Mouse (Mus musculus): ENCODE data around the gene Bcl2l2. TPM values are rescaled to one million over a fixed set of nuclear protein-coding genes. Genes with fewer than 3 reads are reported as not detected.

Bcl2l2 gene
- polyA plus RNA-seq (2014; fragmentation: Nextera tagmentation; extraction: Ambion mirVana), result 3.0 and 4.3 TPM in 2 replicates

GRCm38 (mm10) chr14:54883154-54884021, at the start of gene Bcl2l2, which contains the start of gene Gm20521:
Gene Bcl2l2, plus strand, starts transcription at chr14:54883377.
Gene Gm20521, plus strand, starts transcription at chr14:54883441.
- Histone ChIP-seq H3K36me3 (ENCODE audit: control insufficient read depth, insufficient read depth, low read length) (peaks cover 27% of the 10 kb centered on the region), H3K9me3 (ENCODE audit: control insufficient read depth, low read length) (no peaks in the 10 kb centered on the region), H3K4me3 (ENCODE audit: control insufficient read depth in 1 of 2, insufficient read depth in 1 of 2, low read depth in 1 of 2, low read length in 2 of 2) (peak within 1 kb of the TSS; percentile 63 to 73), H3K9ac (ENCODE audit: low read length) (peak within 1 kb of the TSS; percentile 80), H3K27me3 (ENCODE audit: control insufficient read depth, insufficient read depth, low read length) (no peaks in the 10 kb centered on the region), H3K4me1 (ENCODE audit: control insufficient read depth in 2 of 2, insufficient read depth in 2 of 2, low read length in 2 of 2) (peaks cover 6 to 19% of the 10 kb centered on the region in 2 experiments), H3K4me2 (ENCODE audit: low read length) (peak within 1 kb of the TSS; percentile 76), H3K27ac (replicated peaks in 1 of 2; ENCODE audit: control insufficient read depth in 1 of 2, insufficient read depth in 1 of 2, low read depth in 2 of 2, low read length in 2 of 2) (peak within 1 kb of the TSS; percentile 93 to 99)
- WGBS, result 1% methylated on average over 27 of the region's 27 CpGs
- peak; percentile 87 for ATAC-seq (ENCODE audit: insufficient number of reproducible peaks, insufficient read depth, low FRiP score, low read depth)

- no peaks in the 10 kb centered on the region for H3K9me3 ChIP-seq (ENCODE audit: control insufficient read depth, low read length)
- H3K4me3 ChIP-seq (ENCODE audit: control insufficient read depth in 1 of 2, insufficient read depth in 1 of 2, low read depth in 1 of 2, low read length in 2 of 2), result no peak overlapping the region
- H3K27ac ChIP-seq (replicated peaks in 1 of 2; ENCODE audit: control insufficient read depth in 1 of 2, insufficient read depth in 1 of 2, low read depth in 2 of 2, low read length in 2 of 2), result no peak overlapping the region
- 0 out of 2 replicates have a peak overlapping the region, but pooled peaks have one; percentile 14 for H3K9ac ChIP-seq (ENCODE audit: low read length)
- no peaks in the 10 kb centered on the region for H3K4me1 ChIP-seq (ENCODE audit: control insufficient read depth in 2 of 2, insufficient read depth in 2 of 2, low read length in 2 of 2)
- 0 out of 2 replicates have a peak, but pooled peaks cover 7% of the 10 kb centered on the region for H3K27me3 ChIP-seq (ENCODE audit: control insufficient read depth, insufficient read depth, low read length)
- H3K4me2 ChIP-seq (ENCODE audit: low read length), result no peak overlapping the region
- ATAC-seq (ENCODE audit: insufficient number of reproducible peaks, insufficient read depth, low FRiP score, low read depth), result no peak
- no peaks in the 10 kb centered on the region for H3K36me3 ChIP-seq (ENCODE audit: control insufficient read depth, insufficient read depth, low read length)
- WGBS, result 3% methylated on average over 4 of the region's 4 CpGs
Observed at GRCm38 (mm10) chr14:54843461-54843860, 39.7 kb upstream of the Bcl2l2 start.

GRCm38 (mm10) chr14:54855726-54856125, 27.5 kb upstream of the Bcl2l2 start:
- Histone ChIP-seq H3K27me3 (ENCODE audit: control insufficient read depth, insufficient read depth, low read length) (no peaks in the 10 kb centered on the region), H3K36me3 (ENCODE audit: control insufficient read depth, insufficient read depth, low read length) (peaks cover 32% of the 10 kb centered on the region), H3K9me3 (ENCODE audit: control insufficient read depth, low read length) (no peaks in the 10 kb centered on the region), H3K27ac (replicated peaks in 1 of 2; ENCODE audit: control insufficient read depth in 1 of 2, insufficient read depth in 1 of 2, low read depth in 2 of 2, low read length in 2 of 2) (no peak overlapping the region), H3K4me1 (ENCODE audit: control insufficient read depth in 2 of 2, insufficient read depth in 2 of 2, low read length in 2 of 2) (no peaks in the 10 kb centered on the region), H3K4me3 (ENCODE audit: control insufficient read depth in 1 of 2, insufficient read depth in 1 of 2, low read depth in 1 of 2, low read length in 2 of 2) (no peak overlapping the region), H3K9ac (ENCODE audit: low read length) (no peak overlapping the region), H3K4me2 (ENCODE audit: low read length) (no peak overlapping the region)
- 92% methylated on average over 3 of the region's 3 CpGs for WGBS
- ATAC-seq (ENCODE audit: insufficient number of reproducible peaks, insufficient read depth, low FRiP score, low read depth), result no peak

GRCm38 (mm10) chr14:54856703-54857102, 26.5 kb upstream of the Bcl2l2 start:
- no peak for ATAC-seq (ENCODE audit: insufficient number of reproducible peaks, insufficient read depth, low FRiP score, low read depth)
- H3K27me3 ChIP-seq (ENCODE audit: control insufficient read depth, insufficient read depth, low read length), result no peaks in the 10 kb centered on the region
- H3K9ac ChIP-seq (ENCODE audit: low read length), result no peak overlapping the region
- H3K4me3 ChIP-seq (ENCODE audit: control insufficient read depth in 1 of 2, insufficient read depth in 1 of 2, low read depth in 1 of 2, low read length in 2 of 2), result no peak overlapping the region
- H3K4me2 ChIP-seq (ENCODE audit: low read length), result no peak overlapping the region
- no peaks in the 10 kb centered on the region for H3K4me1 ChIP-seq (ENCODE audit: control insufficient read depth in 2 of 2, insufficient read depth in 2 of 2, low read length in 2 of 2)
- WGBS, result 76% methylated on average over 7 of the region's 7 CpGs
- no peak overlapping the region for H3K27ac ChIP-seq (replicated peaks in 1 of 2; ENCODE audit: control insufficient read depth in 1 of 2, insufficient read depth in 1 of 2, low read depth in 2 of 2, low read length in 2 of 2)
- no peaks in the 10 kb centered on the region for H3K9me3 ChIP-seq (ENCODE audit: control insufficient read depth, low read length)
- H3K36me3 ChIP-seq (ENCODE audit: control insufficient read depth, insufficient read depth, low read length), result peaks cover 32% of the 10 kb centered on the region

GRCm38 (mm10) chr14:54857891-54858290, 25.3 kb upstream of the Bcl2l2 start:
- no peaks in the 10 kb centered on the region for H3K27me3 ChIP-seq (ENCODE audit: control insufficient read depth, insufficient read depth, low read length)
- 85% methylated on average over 9 of the region's 9 CpGs for WGBS

GRCm38 (mm10) chr14:54860511-54860910, 22.7 kb upstream of the Bcl2l2 start:
- H3K4me3 ChIP-seq (ENCODE audit: control insufficient read depth in 1 of 2, insufficient read depth in 1 of 2, low read depth in 1 of 2, low read length in 2 of 2), result no peak overlapping the region
- no peak for ATAC-seq (ENCODE audit: insufficient number of reproducible peaks, insufficient read depth, low FRiP score, low read depth)
- H3K9me3 ChIP-seq (ENCODE audit: control insufficient read depth, low read length), result no peaks in the 10 kb centered on the region
- peaks cover 24% of the 10 kb centered on the region for H3K36me3 ChIP-seq (ENCODE audit: control insufficient read depth, insufficient read depth, low read length)
- H3K27me3 ChIP-seq (ENCODE audit: control insufficient read depth, insufficient read depth, low read length), result no peaks in the 10 kb centered on the region
- H3K27ac ChIP-seq (replicated peaks in 1 of 2; ENCODE audit: control insufficient read depth in 1 of 2, insufficient read depth in 1 of 2, low read depth in 2 of 2, low read length in 2 of 2), result no peak overlapping the region
- peaks cover 2 to 5% of the 10 kb centered on the region in 2 experiments; a peak in 2 of 4 replicates for H3K4me1 ChIP-seq (ENCODE audit: control insufficient read depth in 2 of 2, insufficient read depth in 2 of 2, low read length in 2 of 2)
- H3K4me2 ChIP-seq (ENCODE audit: low read length), result no peak overlapping the region
- WGBS, result 45% methylated on average over 2 of the region's 2 CpGs
- H3K9ac ChIP-seq (ENCODE audit: low read length), result no peak overlapping the region

More at GRCm38 (mm10) chr14:54857891-54858290, 25.3 kb upstream of the Bcl2l2 start:
- H3K27ac ChIP-seq (replicated peaks in 1 of 2; ENCODE audit: control insufficient read depth in 1 of 2, insufficient read depth in 1 of 2, low read depth in 2 of 2, low read length in 2 of 2), result no peak overlapping the region
- peaks cover 32% of the 10 kb centered on the region for H3K36me3 ChIP-seq (ENCODE audit: control insufficient read depth, insufficient read depth, low read length)
- H3K9ac ChIP-seq (ENCODE audit: low read length), result no peak overlapping the region
- ATAC-seq (ENCODE audit: insufficient number of reproducible peaks, insufficient read depth, low FRiP score, low read depth), result no peak
- no peak overlapping the region for H3K4me3 ChIP-seq (ENCODE audit: control insufficient read depth in 1 of 2, insufficient read depth in 1 of 2, low read depth in 1 of 2, low read length in 2 of 2)
- no peaks in the 10 kb centered on the region for H3K9me3 ChIP-seq (ENCODE audit: control insufficient read depth, low read length)
- H3K4me2 ChIP-seq (ENCODE audit: low read length), result no peak overlapping the region
- no peaks in the 10 kb centered on the region for H3K4me1 ChIP-seq (ENCODE audit: control insufficient read depth in 2 of 2, insufficient read depth in 2 of 2, low read length in 2 of 2)

GRCm38 (mm10) chr14:54863501-54864312, 19.5 kb upstream of the Bcl2l2 start:
- no peaks in the 10 kb centered on the region for H3K9me3 ChIP-seq (ENCODE audit: control insufficient read depth, low read length)
- H3K9ac ChIP-seq (ENCODE audit: low read length), result peak overlapping the region; percentile 95
- no peaks in the 10 kb centered on the region for H3K36me3 ChIP-seq (ENCODE audit: control insufficient read depth, insufficient read depth, low read length)
- WGBS, result under 1% methylated on average over 56 of the region's 56 CpGs
- peak overlapping the region; percentile 62 to 64 for H3K27ac ChIP-seq (replicated peaks in 1 of 2; ENCODE audit: control insufficient read depth in 1 of 2, insufficient read depth in 1 of 2, low read depth in 2 of 2, low read length in 2 of 2)
- peak; percentile 99 for ATAC-seq (ENCODE audit: insufficient number of reproducible peaks, insufficient read depth, low FRiP score, low read depth)
- H3K4me1 ChIP-seq (ENCODE audit: control insufficient read depth in 2 of 2, insufficient read depth in 2 of 2, low read length in 2 of 2), result peaks cover 2 to 5% of the 10 kb centered on the region in 2 experiments; a peak in 2 of 4 replicates
- H3K27me3 ChIP-seq (ENCODE audit: control insufficient read depth, insufficient read depth, low read length), result no peaks in the 10 kb centered on the region
- peak overlapping the region; percentile 92 to 97 for H3K4me3 ChIP-seq (ENCODE audit: control insufficient read depth in 1 of 2, insufficient read depth in 1 of 2, low read depth in 1 of 2, low read length in 2 of 2)
- H3K4me2 ChIP-seq (ENCODE audit: low read length), result peak overlapping the region; percentile 78
